Mouse (Mus musculus) heart, adult 2 months (tissue): ENCODE data around the gene 1700029I15Rik.

Source experiments
- CTCF ChIP-seq: fragments of 200-600 bp; IDR thresholded peaks from 2 replicates; pipeline ENCODE4 v1.8.1; 2022; ENCODE audit warnings: antibody characterized with exemption, mild to moderate bottlenecking, moderate library complexity
- EP300 ChIP-seq: fragments of 200-500 bp; IDR thresholded peaks from 2 replicates; pipeline ENCODE4 v1.6.1; 2011; ENCODE audit warnings: low read depth, low read length, control low read depth; ENCODE audit not compliant: insufficient read depth

- TF ChIP-seq CTCF (no peak), EP300 (no peak)
These were observed 19.6 kb upstream of the 1700029I15Rik start for GRCm38 (mm10) chr2:92362571-92363228.
